Mouse (Mus musculus) G1E (cell line): ENCODE measurements around the gene Cds2.

Experiments
- CTCF ChIP-seq: IDR thresholded peaks from 2 replicates; pipeline ENCODE4 v1.5.1; 2012; ENCODE audit warnings: low read depth, low read length, inconsistent platforms, mixed read lengths
- TAL1 ChIP-seq: conservative IDR thresholded peaks from 2 replicates; pipeline ENCODE4 v1.6.1; 2012; ENCODE audit warnings: low read depth, low read length, inconsistent platforms, mixed read lengths

GRCm38 (mm10) chr2:132340350-132340749 lies 77.4 kb downstream of the Cds2 start:
- TF ChIP-seq CTCF = no peak
- TF ChIP-seq TAL1 = no peak
